30 mouse cellular contexts compared by ENCODE assay signal in genomic region chr2:121105940-121106339, GRCm38 (mm10). TPM values are rescaled to one million over a fixed set of nuclear protein-coding genes. Genes with fewer than 3 reads are reported as not detected.
DNase-seq lines count a peak whose midpoint lies in the region; ATAC-seq lines count a peak whose summit lies in the region.
"Had no signal": no experiment of that assay in that cellular context is flagged by ENCODE, and none has a peak within 500 bp of the region (broad histone marks: within the 10 kb centered on the region; RNA-seq: fewer than 3 reads in every experiment).

No protein-coding gene starts in this region.

- H3K9me3 ChIP-seq in kidney, embryonic 15.5 days (replicated peaks), result no peaks in the 10 kb centered on the region
- H3K9me3 ChIP-seq in liver, embryonic 12.5 days (replicated peaks), result no peaks in the 10 kb centered on the region
- H3K9me3 ChIP-seq in hindbrain, embryonic 16.5 days (ENCODE audit: control insufficient read depth, low read length), result no peaks in the 10 kb centered on the region
- H3K9me3 ChIP-seq: forebrain, embryonic 13.5 days; G1E; intestine, embryonic 15.5 days; limb, embryonic 12.5 days; midbrain, embryonic 13.5 days; neural tube, embryonic 13.5 days had no signal

- no peaks in the 10 kb centered on the region for H3K27me3 ChIP-seq in kidney, embryonic 15.5 days
- 0 out of 2 replicates have a peak, but pooled peaks cover 4% of the 10 kb centered on the region for H3K27me3 ChIP-seq in liver, embryonic 12.5 days (replicated peaks)
- no peaks in the 10 kb centered on the region; the same call in 1 of the 2 replicates for H3K27me3 ChIP-seq in hindbrain, embryonic 16.5 days (replicated peaks; ENCODE audit: control insufficient read depth, insufficient read depth, low read length)
- H3K27me3 ChIP-seq: forebrain, embryonic 13.5 days; intestine, embryonic 15.5 days; limb, embryonic 12.5 days; midbrain, embryonic 13.5 days; neural tube, embryonic 13.5 days had no signal

- peaks cover 10% of the 10 kb centered on the region for H3K4me1 ChIP-seq in kidney, embryonic 15.5 days
- H3K4me1 ChIP-seq in liver, embryonic 12.5 days, result no peaks in the 10 kb centered on the region
- no peaks in the 10 kb centered on the region for H3K4me1 ChIP-seq in hindbrain, embryonic 16.5 days (ENCODE audit: control insufficient read depth, insufficient read depth, low read depth, low read length)
- H3K4me1 ChIP-seq: forebrain, embryonic 13.5 days; intestine, embryonic 15.5 days; limb, embryonic 12.5 days; midbrain, embryonic 13.5 days; neural tube, embryonic 13.5 days had no signal

- H3K4me3 ChIP-seq in kidney, embryonic 15.5 days (replicated peaks), result no peak overlapping the region
- H3K4me3 ChIP-seq in liver, embryonic 12.5 days, result no peak overlapping the region
- no peak overlapping the region for H3K4me3 ChIP-seq in hindbrain, embryonic 16.5 days (ENCODE audit: low read length)
- H3K4me3 ChIP-seq: forebrain, embryonic 13.5 days; intestine, embryonic 15.5 days; limb, embryonic 12.5 days; midbrain, embryonic 13.5 days; neural tube, embryonic 13.5 days had no signal

- DNase-seq in kidney, postnatal 25 days, result no peak
- DNase-seq in R1 (ENCODE audit: low read depth, low spot score), result peak; percentile 10
- no peak for DNase-seq in cerebellum, adult 9-10 months
- DNase-seq: adrenal gland, postnatal 14 days; cerebellum, adult 11-12 months; cerebellum, postnatal 14 days; gastrocnemius, postnatal 10 days; heart, postnatal 14 days; layer of hippocampus, adult 9-11 months; lung, postnatal 4 days; right cerebral cortex, postnatal 14 days; thymus, adult 18-20 months; thymus, postnatal 36 days had no signal

- H3K9ac ChIP-seq in kidney, embryonic 15.5 days, result no peak overlapping the region
- H3K9ac ChIP-seq in liver, embryonic 12.5 days, result no peak overlapping the region
- H3K9ac ChIP-seq in hindbrain, embryonic 16.5 days (ENCODE audit: low read depth, low read length), result no peak overlapping the region
- H3K9ac ChIP-seq: forebrain, embryonic 13.5 days; intestine, embryonic 15.5 days; limb, embryonic 12.5 days; midbrain, embryonic 13.5 days; neural tube, embryonic 13.5 days had no signal

- H3K4me2 ChIP-seq in kidney, embryonic 15.5 days, result no peak overlapping the region
- no peak overlapping the region for H3K4me2 ChIP-seq in liver, embryonic 12.5 days
- H3K4me2 ChIP-seq in hindbrain, embryonic 16.5 days (ENCODE audit: low read length), result no peak overlapping the region
- H3K4me2 ChIP-seq: forebrain, embryonic 13.5 days; intestine, embryonic 15.5 days; limb, embryonic 12.5 days; midbrain, embryonic 13.5 days; neural tube, embryonic 13.5 days had no signal

- peak; percentile 46; the same call in 1 of the 2 replicates for ATAC-seq in kidney, embryonic 15.5 days (replicated peaks; ENCODE audit: low FRiP score)
- ATAC-seq in liver, embryonic 12.5 days, result 0 out of 2 replicates have a peak, but pooled peaks have one; percentile 30
- ATAC-seq in megakaryocyte progenitor cell, adult 5-6 weeks (replicated peaks; ENCODE audit: poor library complexity), result 0 out of 2 replicates have a peak, but pooled peaks have one; percentile 37
- ATAC-seq in hindbrain, embryonic 16.5 days, result no peak
- ATAC-seq: forebrain, embryonic 13.5 days; hindbrain, postnatal 0 days; intestine, embryonic 15.5 days; lung, postnatal 0 days; midbrain, embryonic 13.5 days had no signal

- no peaks in the 10 kb centered on the region for H3K36me3 ChIP-seq in kidney, embryonic 15.5 days
- H3K36me3 ChIP-seq in liver, embryonic 12.5 days, result no peaks in the 10 kb centered on the region
- H3K36me3 ChIP-seq in hindbrain, embryonic 16.5 days (ENCODE audit: control insufficient read depth, insufficient read depth, low read length), result no peaks in the 10 kb centered on the region
- H3K36me3 ChIP-seq: G1E; intestine, embryonic 15.5 days; limb, embryonic 12.5 days; midbrain, embryonic 13.5 days; neural tube, embryonic 13.5 days had no signal

- no peak overlapping the region for H3K27ac ChIP-seq in kidney, embryonic 15.5 days
- no peak overlapping the region for H3K27ac ChIP-seq in liver, embryonic 12.5 days
- H3K27ac ChIP-seq in hindbrain, embryonic 16.5 days (ENCODE audit: low read depth, low read length), result no peak overlapping the region
- H3K27ac ChIP-seq: forebrain, embryonic 13.5 days; hindbrain, postnatal 0 days; intestine, embryonic 15.5 days; limb, embryonic 12.5 days; midbrain, embryonic 13.5 days; neural tube, embryonic 13.5 days had no signal

RNA-seq across cellular contexts. Expression of gene Tgm7, which starts 3.7 kb away (rescaled TPM):
- polyA plus RNA-seq in kidney, embryonic 15.5 days (2015; fragmentation: Nextera tagmentation; extraction: Ambion mirVana), result 0.17 and 0.25 TPM in 2 replicates
- polyA plus RNA-seq in liver, embryonic 12.5 days (2016; fragmentation: Nextera tagmentation; extraction: Ambion mirVana), result not detected in 2 replicates
- not detected in 2 replicates for total RNA-seq in megakaryocyte progenitor cell, adult 5-6 weeks (2015)
- total RNA-seq in megakaryocyte progenitor cell, adult 5-6 weeks (2017), result not detected in 2 replicates
- polyA plus RNA-seq in hindbrain, embryonic 16.5 days (2015; fragmentation: Nextera tagmentation; extraction: Ambion mirVana), result not detected in 2 replicates
- total RNA-seq: adrenal gland, postnatal 14 days; gastrocnemius, postnatal 10 days; heart, postnatal 14 days; hindbrain, postnatal 0 days; megakaryocyte-erythroid progenitor cell, adult 5-6 weeks had no signal
- polyA plus RNA-seq: forebrain, embryonic 13.5 days; G1E; gonadal fat pad, adult 2 months; heart, embryonic 14.5 days; hindbrain, embryonic 11.5 days; hindbrain, postnatal 0 days; limb, embryonic 12.5 days; lung, postnatal 0 days; midbrain, embryonic 13.5 days had no signal

RNA-seq across cellular contexts. Expression of gene Tgm5, which starts 20.3 kb away (rescaled TPM):
- 6.8 and 7.8 TPM in 2 replicates for polyA plus RNA-seq in kidney, embryonic 15.5 days (2015; fragmentation: Nextera tagmentation; extraction: Ambion mirVana)
- polyA plus RNA-seq in liver, embryonic 12.5 days (2016; fragmentation: Nextera tagmentation; extraction: Ambion mirVana), result 0.05 and 0.07 TPM in 2 replicates
- total RNA-seq in megakaryocyte progenitor cell, adult 5-6 weeks (2015), result not detected in 2 replicates
- total RNA-seq in megakaryocyte progenitor cell, adult 5-6 weeks (2017), result not detected in 2 replicates
- polyA plus RNA-seq in hindbrain, embryonic 16.5 days (2015; fragmentation: Nextera tagmentation; extraction: Ambion mirVana), result 0.16 and 0.35 TPM in 2 replicates
- total RNA-seq: adrenal gland, postnatal 14 days; gastrocnemius, postnatal 10 days; heart, postnatal 14 days; left cerebral cortex, postnatal 25 days; megakaryocyte-erythroid progenitor cell, adult 5-6 weeks had no signal
- polyA plus RNA-seq: G1E; heart, embryonic 14.5 days; hindbrain, embryonic 11.5 days; intestine, embryonic 15.5 days; limb, embryonic 12.5 days; midbrain, embryonic 13.5 days had no signal

RNA-seq across cellular contexts. Expression of gene Adal, which starts 34.3 kb away (rescaled TPM):
- 21.3 and 21.9 TPM in 2 replicates for polyA plus RNA-seq in kidney, embryonic 15.5 days (2015; fragmentation: Nextera tagmentation; extraction: Ambion mirVana)
- polyA plus RNA-seq in liver, embryonic 12.5 days (2016; fragmentation: Nextera tagmentation; extraction: Ambion mirVana), result 11.2 and 11.5 TPM in 2 replicates
- total RNA-seq in megakaryocyte progenitor cell, adult 5-6 weeks (2015), result 12.2 and 12.4 TPM in 2 replicates
- total RNA-seq in megakaryocyte progenitor cell, adult 5-6 weeks (2017), result 10.6 and 15.4 TPM in 2 replicates
- 25.2 and 25.6 TPM in 2 replicates for polyA plus RNA-seq in hindbrain, embryonic 16.5 days (2015; fragmentation: Nextera tagmentation; extraction: Ambion mirVana)

RNA-seq across cellular contexts. Expression of gene Lcmt2, which starts 34.5 kb away (rescaled TPM):
- polyA plus RNA-seq in kidney, embryonic 15.5 days (2015; fragmentation: Nextera tagmentation; extraction: Ambion mirVana), result 22.8 and 24.5 TPM in 2 replicates
- polyA plus RNA-seq in liver, embryonic 12.5 days (2016; fragmentation: Nextera tagmentation; extraction: Ambion mirVana), result 11.8 and 12.3 TPM in 2 replicates
- total RNA-seq in megakaryocyte progenitor cell, adult 5-6 weeks (2015), result 11.7 and 12.8 TPM in 2 replicates
- 8.4 and 9.7 TPM in 2 replicates for total RNA-seq in megakaryocyte progenitor cell, adult 5-6 weeks (2017)
- 18.1 and 18.5 TPM in 2 replicates for polyA plus RNA-seq in hindbrain, embryonic 16.5 days (2015; fragmentation: Nextera tagmentation; extraction: Ambion mirVana)
